11 mouse cellular contexts compared by ENCODE assay signal in the genomic region with DNA sequence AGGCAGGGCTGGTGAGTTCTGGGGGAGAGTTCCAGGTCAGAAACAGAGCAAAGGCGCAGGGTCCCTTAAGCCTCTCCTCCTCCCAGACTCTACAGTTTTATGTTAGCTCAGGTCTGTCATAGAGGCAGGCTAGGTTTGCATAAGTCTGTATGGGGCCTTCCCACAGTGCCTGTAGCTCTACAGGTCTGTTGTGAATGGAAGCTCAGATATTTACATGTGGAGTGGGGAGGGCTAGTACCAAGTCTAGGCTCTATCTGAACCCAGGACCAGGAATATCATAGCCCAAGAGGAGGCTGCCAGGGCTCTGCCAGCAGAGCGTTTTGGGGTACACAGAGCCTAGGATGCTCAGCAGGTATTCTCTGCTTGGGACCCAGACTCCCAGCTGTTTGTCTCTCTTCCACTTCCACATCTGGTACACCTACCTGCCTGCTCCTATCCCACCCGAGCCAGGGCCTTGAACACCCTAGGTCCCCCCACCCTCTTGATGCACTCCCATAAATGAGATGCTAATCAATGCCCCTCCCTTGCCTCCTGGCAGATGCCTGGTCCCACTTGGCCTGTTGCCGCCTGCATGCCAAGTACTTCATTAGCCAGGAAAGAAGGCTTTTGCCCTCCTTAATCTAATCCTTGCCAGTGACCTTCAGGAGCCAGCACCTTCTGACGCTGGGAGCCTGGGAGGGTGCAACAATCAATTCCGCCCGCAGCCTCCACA.
A peak's percentile ranks its signal among the peaks of the same experiment; 100 is the strongest.
DNase-seq lines count a peak whose midpoint lies in the region; ATAC-seq and TF ChIP-seq lines count a peak whose summit lies in the region.
"Had no signal": no experiment of that assay in that cellular context is flagged by ENCODE, and none has a peak within 500 bp of the region (broad histone marks: within the 10 kb centered on the region; RNA-seq: fewer than 3 reads in every experiment).

No protein-coding gene starts in this region.

- intact Hi-C loops in gastrocnemius, postnatal 36 days (cut with DNase I), result no loop called here

- WGBS in forebrain, postnatal 0 days, result 24% methylated on average over 7 of the region's 7 CpGs
- 17% methylated on average over 7 of the region's 7 CpGs for WGBS in midbrain, embryonic 14.5 days

- no peaks in the 10 kb centered on the region for H3K36me3 ChIP-seq in forebrain, postnatal 0 days (ENCODE audit: insufficient read depth)
- H3K36me3 ChIP-seq in midbrain, embryonic 14.5 days (ENCODE audit: control insufficient read depth, insufficient read depth, low read length), result no peaks in the 10 kb centered on the region
- H3K36me3 ChIP-seq: embryonic facial prominence, embryonic 12.5 days; heart, embryonic 10.5 days had no signal

- ATAC-seq in cerebellum, adult (ENCODE audit: insufficient number of reproducible peaks, low FRiP score, low TSS enrichment), result no peak
- peak; percentile 28; the same call in 1 of the 2 replicates for ATAC-seq in forebrain, postnatal 0 days
- ATAC-seq in midbrain, embryonic 14.5 days (ENCODE audit: low FRiP score, low TSS enrichment), result peak; percentile 62; the same call in 1 of the 2 replicates

- 0 out of 2 replicates have a peak overlapping the region, but pooled peaks have one; percentile 18 for H3K9ac ChIP-seq in forebrain, postnatal 0 days
- no peak overlapping the region; the same call in 1 of the 2 replicates for H3K9ac ChIP-seq in midbrain, embryonic 14.5 days (replicated peaks; ENCODE audit: low read length)
- H3K9ac ChIP-seq: embryonic facial prominence, embryonic 12.5 days had no signal

- peak; percentile 13 for DNase-seq in cerebellum, adult 11-12 months
- peak; percentile 19 for DNase-seq in cerebellum, adult 9-11 months
- DNase-seq in forebrain, postnatal 0 days, result no peak
- DNase-seq in midbrain, embryonic 14.5 days, result no peak
- DNase-seq in gastrocnemius, postnatal 36 days, result no peak
- no peak for DNase-seq in thymus, postnatal 36 days
- DNase-seq in urinary bladder, postnatal 4 days (ENCODE audit: low spot score in 2 of 2), result no peak

- no peak overlapping the region for H3K27ac ChIP-seq in forebrain, postnatal 0 days (ENCODE audit: low read depth, low read length)
- H3K27ac ChIP-seq in midbrain, embryonic 14.5 days (replicated peaks; ENCODE audit: low read depth, low read length), result peak overlapping the region; percentile 71; the same call in 1 of the 2 replicates
- H3K27ac ChIP-seq: heart, embryonic 10.5 days; layer of hippocampus, adult 2 months had no signal

- TF ChIP-seq CTCF in forebrain, postnatal 0 days (IDR thresholded peaks at IDR 0.05; ENCODE audit: low read depth), result no peak

- no peak overlapping the region for H3K4me2 ChIP-seq in forebrain, postnatal 0 days (ENCODE audit: low read depth)
- peak overlapping the region; percentile 21; the same call in 1 of the 2 replicates for H3K4me2 ChIP-seq in midbrain, embryonic 14.5 days (ENCODE audit: low read length)
- H3K4me2 ChIP-seq: embryonic facial prominence, embryonic 12.5 days had no signal

- no peaks in the 10 kb centered on the region for H3K27me3 ChIP-seq in forebrain, postnatal 0 days (ENCODE audit: insufficient read depth, low read length)
- H3K27me3 ChIP-seq in midbrain, embryonic 14.5 days (ENCODE audit: control insufficient read depth, insufficient read depth, low read length), result no peaks in the 10 kb centered on the region
- H3K27me3 ChIP-seq: embryonic facial prominence, embryonic 12.5 days had no signal

- H3K4me3 ChIP-seq in forebrain, postnatal 0 days (ENCODE audit: low read depth, low read length), result no peak overlapping the region
- no peak overlapping the region for H3K4me3 ChIP-seq in midbrain, embryonic 14.5 days (replicated peaks; ENCODE audit: low read depth, low read length)
- H3K4me3 ChIP-seq: embryonic facial prominence, embryonic 12.5 days; heart, embryonic 10.5 days; layer of hippocampus, adult 2 months had no signal

- H3K4me1 ChIP-seq in forebrain, postnatal 0 days (ENCODE audit: insufficient read depth), result peaks cover 14% of the 10 kb centered on the region; the same call in 1 of the 2 replicates
- H3K4me1 ChIP-seq in midbrain, embryonic 14.5 days (ENCODE audit: control insufficient read depth, insufficient read depth, low read length), result peaks cover 35% of the 10 kb centered on the region

- no peaks in the 10 kb centered on the region for H3K9me3 ChIP-seq in forebrain, postnatal 0 days (ENCODE audit: low read length)
- H3K9me3 ChIP-seq in midbrain, embryonic 14.5 days (ENCODE audit: control insufficient read depth, low read length), result no peaks in the 10 kb centered on the region
- H3K9me3 ChIP-seq: embryonic facial prominence, embryonic 12.5 days; heart, embryonic 10.5 days had no signal

Comparison
In these comparisons a context has a peak if more than half of its experiments do, and no peak if none do; other contexts are left out.
1. DNase-seq: peak in cerebellum, adult 11-12 months (single experiment) and cerebellum, adult 9-11 months (single experiment); none in forebrain, postnatal 0 days (single experiment), midbrain, embryonic 14.5 days (single experiment), gastrocnemius, postnatal 36 days (0 of 2), thymus, postnatal 36 days (0 of 2) and urinary bladder, postnatal 4 days (0 of 2).